Mouse (Mus musculus): ENCODE measurements around the gene Them7. TPM values are rescaled to one million over a fixed set of nuclear protein-coding genes. Genes with fewer than 3 reads are reported as not detected.
A peak's percentile ranks its signal among the peaks of the same experiment; 100 is the strongest.

Gene Them7
- total RNA-seq (2021) = 1 to 10 TPM; 1.3 to 1.6 TPM
- long read RNA-seq, experiment 1, partial matches to known transcripts = 0 of 1 reads
- long read RNA-seq, experiment 1, other reads (novel, unspliced or antisense) = 1 of 1 reads
- long read RNA-seq, experiment 2, partial matches to known transcripts = 0 of 4 reads
- long read RNA-seq, experiment 2, other reads (novel, unspliced or antisense) = 0 of 4 reads

DNA sequence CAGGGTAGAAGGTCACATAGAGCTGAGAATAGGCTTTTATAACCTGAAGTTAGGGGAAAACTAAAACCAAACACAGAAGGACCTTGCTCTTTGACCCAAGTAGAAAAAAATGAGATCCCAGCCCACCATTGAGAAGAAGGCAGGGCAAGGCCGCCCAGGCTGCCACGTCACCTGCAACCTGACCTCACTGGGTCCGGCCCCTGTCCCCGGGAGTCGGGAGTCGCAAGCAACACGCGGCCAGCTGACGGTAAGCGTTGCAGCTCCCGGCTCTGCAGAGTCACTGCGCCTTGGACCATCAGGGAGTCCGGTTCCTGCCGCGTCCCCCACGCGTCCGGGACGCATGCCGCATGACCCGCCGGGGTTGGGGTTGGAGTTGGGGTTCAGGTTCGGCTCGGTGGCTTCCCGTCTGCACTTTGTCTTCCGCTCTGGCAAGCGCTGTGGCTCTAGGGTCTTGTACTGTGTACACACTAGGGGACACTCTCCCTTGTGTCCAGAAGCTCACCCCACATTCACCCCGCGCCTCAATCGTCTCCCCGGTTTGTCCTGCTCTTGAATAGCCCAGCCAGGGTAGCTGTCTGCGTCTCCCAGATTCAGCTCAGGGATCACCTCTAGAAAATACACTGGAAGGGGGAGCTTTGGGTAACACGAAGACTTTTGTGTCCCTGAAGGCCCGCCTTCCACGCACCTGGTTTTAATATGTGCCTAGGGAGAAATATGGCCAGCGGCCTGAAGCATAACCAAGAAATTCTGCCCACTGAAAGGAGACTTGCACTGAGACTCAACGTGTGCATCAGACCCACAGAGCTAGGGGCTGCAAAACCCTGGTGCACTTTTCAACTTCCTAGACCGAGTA lies at the start of gene Them7:
TSS of gene Them7 (plus strand) at position 187 of the 853 bp plus-strand sequence.
- peak; percentile 18 to 26 for DNase-seq (ENCODE audit: low spot score in 2 of 2)

DNA sequence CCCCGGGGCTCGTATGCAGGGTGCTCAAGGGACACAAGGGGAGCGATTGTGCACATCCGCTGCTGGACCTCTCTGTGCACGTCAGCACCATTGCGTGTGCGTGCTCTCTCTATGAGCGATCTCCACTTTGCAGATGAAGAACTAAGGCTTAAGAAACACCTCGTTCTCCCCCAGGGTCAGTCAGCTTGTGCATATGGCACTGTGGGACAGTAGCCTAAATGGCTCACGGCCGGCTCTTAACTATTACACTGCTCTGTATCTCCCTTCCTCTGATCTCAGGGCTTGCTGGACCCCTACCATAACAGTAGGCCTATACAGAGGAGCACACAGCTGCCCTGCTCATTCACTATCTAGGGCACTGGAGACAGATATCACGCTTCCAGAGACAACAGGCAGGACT lies 45.2 kb upstream of the Them7 start:
- no peak for DNase-seq (ENCODE audit: low spot score in 2 of 2)

DNA sequence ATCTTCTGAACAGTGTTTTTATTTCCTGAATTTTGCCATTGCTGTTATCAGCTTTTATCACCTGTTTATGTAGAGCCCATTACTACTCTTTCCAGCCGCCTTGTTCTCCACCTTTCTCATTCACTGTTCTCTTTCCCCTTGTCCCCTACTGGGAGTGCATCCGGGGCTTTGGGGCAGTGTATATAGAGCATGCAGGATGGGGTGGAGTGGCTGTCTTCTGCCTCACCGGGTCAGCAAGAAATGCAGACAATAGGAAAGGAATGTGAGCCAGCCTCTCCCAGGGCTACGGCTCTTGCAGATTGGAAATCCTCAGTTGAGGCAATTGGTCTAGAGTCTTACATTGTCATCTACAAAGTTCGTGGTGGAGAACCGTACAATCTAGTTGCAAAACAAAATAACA lies 41.6 kb upstream of the Them7 start:
- no peak for DNase-seq (ENCODE audit: low spot score in 2 of 2)

DNA sequence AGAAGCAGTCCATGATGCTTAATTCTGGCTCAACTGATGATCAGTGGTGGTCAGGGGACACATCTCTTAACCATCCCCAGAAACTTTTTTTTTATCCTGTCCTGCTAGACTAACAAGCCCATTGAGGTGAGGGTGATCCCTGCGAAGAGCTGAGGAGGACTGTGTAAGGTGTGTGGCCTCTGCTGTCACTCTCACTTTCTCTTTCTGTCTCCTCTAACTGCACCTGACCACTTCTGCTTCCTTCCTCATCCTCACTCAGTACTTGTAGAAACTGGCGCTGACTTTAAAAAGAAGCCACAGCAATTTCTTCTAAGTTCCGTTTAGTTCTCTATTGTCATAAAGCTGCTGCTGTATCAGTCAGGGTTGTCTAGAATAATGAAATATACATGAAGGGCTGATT lies 39.0 kb upstream of the Them7 start:
- DNase-seq (ENCODE audit: low spot score in 2 of 2) = no peak

DNA sequence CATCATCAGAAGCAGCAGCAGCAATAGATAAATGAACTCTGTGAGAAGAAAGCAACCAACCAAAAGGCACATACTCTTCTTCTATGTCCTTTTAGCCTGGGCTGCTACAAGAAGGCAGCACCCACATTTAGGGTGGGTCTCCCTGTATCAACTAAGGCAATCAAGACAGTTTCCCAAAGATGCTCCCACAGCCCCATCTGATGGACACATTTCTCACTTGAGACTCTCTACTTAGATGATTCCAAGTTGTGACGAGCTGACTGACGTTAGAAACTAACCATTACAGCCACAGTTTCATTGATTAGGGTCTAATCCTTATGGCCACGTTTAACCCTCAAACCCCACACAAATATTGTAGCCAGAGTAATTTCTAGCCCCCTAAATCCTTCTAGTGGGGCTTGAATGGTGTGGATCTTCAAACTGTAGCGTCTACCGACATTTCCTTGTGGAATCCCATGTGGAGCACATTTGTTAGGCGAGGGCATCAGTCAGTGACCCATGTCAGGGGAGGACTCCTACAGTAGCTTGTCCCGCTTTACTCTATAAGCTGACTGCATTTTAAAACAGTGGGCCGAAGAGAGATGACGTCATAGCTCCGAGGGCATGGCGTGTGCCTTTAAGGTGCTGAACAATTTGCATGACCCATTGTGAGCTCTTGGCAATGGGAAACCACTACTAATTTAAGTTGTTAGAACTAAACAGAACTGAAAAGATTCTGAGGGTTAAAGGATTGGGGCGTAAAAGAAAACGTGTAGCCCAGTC lies 38.2 kb upstream of the Them7 start:
- DNase-seq (ENCODE audit: low spot score in 2 of 2) = no peak

DNA sequence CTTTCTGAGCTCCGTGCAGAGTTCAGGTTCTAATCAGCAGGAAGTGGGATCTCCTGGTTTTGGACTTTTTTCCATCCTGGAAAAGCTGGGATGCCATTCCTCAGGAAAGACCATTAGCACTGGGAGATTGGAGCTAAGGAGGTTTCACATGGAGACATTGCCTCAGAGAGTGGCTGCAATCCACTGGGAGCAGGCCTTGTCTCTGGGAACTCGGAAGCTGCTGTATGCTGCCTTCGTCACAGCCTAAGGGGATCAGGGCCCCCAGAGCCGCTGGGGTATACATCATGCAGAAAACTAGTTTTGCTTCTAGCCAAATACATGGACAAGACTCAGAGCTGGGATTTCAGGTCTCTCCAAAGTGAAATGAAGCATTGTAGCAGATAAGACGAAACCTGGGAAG lies 37.5 kb upstream of the Them7 start:
- no peak for DNase-seq (ENCODE audit: low spot score in 2 of 2)

DNA sequence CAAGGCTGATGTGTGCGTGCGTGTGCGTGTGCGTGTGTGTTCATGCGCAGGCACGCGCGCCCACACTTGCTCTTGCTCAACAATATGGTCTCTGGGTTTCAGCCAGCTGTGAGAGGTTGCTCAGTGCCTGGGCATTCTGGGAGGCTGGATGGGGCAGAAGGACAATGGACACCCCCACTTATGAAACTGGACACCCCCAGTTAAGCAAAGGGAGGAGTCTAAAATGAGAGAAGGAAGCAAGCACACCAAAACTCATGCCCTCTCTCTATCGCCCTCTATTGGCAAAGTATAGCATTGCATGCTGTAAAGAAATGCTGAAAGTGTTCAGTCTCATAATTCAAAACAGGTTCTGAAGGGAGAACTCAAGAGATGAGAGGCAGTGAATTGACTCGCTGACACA lies 35.9 kb upstream of the Them7 start:
- DNase-seq (ENCODE audit: low spot score in 2 of 2) = no peak

DNA sequence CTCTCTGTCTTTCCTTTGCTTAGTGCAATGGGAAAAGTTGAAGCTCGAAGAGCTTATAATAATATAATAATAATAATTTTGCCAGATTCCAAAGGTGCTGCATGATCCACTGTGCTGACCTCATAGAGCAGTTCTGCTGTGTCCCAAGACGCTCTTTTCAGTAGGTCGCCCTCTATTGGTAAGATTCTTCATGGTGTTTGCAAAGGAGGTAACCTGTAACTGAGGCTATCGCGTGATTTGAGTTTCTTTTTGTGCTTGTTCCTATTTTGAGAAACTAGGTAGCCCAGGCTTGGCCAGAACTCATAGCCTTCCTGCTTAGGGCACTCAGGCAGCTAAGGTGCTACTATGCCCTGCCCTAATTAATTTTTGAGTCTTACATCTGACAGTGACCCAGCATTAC lies 34.8 kb upstream of the Them7 start:
- no peak for DNase-seq (ENCODE audit: low spot score in 2 of 2)

DNA sequence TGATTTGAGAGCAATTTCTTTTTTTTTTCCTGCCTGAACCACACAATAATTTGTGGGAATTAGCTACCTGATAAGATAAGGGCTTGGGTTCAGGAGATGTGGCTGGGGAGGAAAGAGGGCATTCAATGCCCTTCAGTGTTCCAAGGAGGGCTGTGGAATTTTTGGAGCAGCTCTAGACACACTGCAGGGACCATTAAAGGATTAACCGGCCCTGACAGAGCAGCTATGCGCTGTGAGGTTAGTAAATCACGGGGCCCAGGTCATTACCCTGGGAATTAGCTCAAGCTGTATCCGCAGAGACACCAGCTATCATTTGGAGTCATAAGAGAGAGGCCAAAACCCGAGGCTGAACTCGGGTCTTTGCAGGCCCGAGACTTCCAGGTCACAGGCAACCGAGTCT lies 24.0 kb upstream of the Them7 start:
- no peak for DNase-seq (ENCODE audit: low spot score in 2 of 2)

DNA sequence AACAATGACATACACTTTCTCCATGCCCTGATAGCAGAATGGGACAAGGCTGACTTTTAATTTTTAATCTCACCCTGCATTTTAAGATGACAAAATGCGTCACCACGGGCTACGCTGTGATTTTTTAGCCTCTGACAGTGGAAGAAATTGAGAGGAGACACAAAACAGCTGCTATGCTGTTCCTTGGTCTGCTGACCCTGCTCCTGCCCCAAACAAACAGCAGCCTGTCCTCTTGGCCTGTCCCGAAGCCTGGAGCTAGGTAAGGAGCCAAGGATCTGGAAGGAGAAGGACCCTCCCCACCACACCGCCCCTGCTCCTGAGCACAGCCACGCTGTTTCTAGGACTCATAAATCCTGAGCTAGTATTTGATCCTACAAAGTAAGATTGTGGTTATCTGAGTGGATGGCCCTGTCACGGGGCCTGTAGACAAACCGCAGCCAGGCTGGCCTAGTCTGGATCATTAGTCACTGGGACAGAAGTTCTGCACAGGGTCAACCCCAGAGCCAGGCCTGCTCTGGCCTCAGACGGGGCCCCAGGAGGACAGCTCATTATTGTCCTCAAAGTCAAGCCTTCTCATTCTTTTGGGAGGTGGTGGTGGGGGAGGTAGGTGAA lies 17.5 kb upstream of the Them7 start:
- DNase-seq (ENCODE audit: low spot score in 2 of 2) = no peak

DNA sequence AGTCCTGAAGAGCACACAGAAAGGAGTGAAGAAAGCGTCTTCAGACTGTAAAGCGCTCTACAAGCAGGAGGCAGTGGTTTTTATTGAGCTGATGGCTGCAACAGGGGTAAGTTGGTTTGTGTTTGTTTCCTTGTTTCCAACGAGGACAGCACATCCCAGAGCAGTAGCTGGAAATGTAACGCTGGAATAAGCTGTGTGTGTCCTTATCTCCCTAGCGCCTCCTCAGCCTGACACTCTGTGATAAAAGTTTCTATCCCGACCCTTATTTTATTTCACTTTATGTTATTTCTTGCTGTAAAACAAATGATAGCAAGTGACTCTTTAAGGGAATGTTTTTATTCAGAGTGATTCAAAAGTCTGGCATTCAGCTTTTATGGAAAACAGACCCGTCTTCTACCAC lies 11.3 kb upstream of the Them7 start:
- no peak for DNase-seq (ENCODE audit: low spot score in 2 of 2)

DNA sequence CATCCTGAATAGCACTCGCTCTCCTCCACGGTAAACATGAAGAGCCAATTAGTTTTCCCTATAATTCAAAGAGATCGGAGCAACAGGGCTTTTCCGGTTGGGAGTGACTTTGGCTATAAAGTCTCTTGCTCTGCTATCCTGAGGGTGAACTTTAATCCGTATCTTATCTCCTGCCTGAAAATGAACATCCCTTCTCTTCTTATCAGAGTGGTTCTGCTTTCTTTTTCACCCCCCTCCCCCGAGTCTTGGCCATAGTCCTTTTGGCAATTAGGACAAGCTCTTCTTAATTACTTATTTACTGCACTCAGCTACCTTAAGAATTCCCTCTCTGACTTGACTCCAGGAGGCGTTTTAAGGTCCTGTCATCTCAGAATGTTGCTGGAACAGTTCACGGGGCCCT lies 8.2 kb upstream of the Them7 start:
- DNase-seq (ENCODE audit: low spot score in 2 of 2) = no peak

DNA sequence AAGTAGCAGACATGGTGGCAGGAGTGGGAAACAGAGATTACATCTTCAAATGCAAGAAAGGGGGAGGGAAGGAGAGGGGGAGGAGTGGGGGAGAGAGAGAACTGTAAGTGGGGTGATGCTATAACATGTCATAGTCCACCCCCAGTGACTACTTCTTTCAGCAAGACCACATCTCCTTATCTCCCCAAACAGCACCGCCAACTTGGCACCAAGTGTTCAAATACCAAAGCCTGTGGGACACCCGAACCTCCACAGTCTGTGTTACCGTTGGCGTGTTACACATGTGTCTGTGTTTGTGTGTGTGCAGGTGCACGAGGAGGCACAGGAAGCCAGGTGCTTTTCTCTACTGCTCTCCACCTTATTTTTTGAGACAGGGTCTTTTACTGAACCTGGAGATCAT lies 4.9 kb upstream of the Them7 start:
- DNase-seq (ENCODE audit: low spot score in 2 of 2) = no peak

DNA sequence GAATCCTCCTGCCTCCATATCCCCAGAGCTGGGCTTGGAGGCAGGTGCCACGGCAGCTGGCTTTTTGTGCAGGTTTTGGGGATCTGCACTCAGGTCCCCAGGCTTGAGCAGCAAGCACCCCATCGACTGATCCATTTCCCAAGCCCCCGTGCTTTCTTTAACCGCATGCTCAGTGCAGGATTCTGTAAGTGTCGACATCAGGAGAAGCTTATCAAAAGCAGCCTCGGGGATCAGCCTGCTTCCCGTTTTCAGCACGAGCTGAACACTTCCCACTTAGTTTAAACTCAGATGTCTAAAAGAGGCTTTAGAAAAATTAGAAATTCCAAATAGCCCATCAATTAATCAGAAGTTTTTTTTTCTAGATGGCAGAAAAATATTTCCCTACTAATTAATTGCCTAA lies 4.5 kb upstream of the Them7 start:
- no peak for DNase-seq (ENCODE audit: low spot score in 2 of 2)

DNA sequence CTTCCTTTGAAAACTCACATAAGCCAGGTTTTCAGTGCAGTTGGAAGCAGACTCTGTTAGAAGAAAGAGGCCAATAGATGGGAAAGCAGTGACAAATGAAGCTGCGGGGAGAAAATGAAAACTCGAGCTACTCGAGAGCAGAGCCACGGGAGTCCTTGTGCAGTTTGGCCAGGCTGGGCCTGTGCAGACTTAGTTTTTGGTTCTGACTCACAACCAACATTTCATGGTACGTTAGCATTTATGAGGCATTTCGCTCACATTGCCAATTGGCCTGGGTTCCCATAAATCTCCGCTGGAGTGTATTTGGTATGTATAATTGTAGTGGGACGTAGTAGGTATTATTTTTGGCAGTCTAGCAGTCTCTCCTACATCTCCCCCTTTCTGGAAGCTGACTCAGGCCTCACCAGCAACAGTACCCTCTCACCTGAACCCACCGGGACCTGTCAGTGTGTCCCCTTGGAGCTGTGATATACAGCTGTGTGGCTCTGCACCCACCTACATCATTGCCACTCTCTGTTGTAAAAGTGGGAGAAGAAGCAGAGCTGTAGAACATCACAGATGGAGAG lies 3.3 kb upstream of the Them7 start:
- DNase-seq (ENCODE audit: low spot score in 2 of 2) = no peak

DNA sequence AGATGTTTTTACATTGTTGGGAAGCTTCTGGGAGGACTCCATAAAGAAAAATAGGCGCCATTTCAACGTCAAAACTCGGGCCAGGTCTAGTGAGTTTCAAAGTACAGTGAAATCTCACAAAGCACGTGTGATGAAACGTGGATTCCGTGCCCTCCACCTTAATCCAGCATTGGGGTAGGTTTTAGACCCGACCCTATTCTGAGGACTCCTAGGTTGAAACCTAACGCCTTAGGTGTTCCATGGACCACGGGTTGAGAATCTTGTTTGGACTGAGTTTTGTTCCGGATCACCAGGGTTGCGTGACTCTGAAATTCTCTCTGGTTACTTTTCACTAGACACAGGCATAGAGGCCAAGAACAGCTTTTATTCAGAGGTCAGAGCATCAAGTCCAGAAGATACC lies 514 bp upstream of the Them7 start:
- DNase-seq (ENCODE audit: low spot score in 2 of 2) = no peak

DNA sequence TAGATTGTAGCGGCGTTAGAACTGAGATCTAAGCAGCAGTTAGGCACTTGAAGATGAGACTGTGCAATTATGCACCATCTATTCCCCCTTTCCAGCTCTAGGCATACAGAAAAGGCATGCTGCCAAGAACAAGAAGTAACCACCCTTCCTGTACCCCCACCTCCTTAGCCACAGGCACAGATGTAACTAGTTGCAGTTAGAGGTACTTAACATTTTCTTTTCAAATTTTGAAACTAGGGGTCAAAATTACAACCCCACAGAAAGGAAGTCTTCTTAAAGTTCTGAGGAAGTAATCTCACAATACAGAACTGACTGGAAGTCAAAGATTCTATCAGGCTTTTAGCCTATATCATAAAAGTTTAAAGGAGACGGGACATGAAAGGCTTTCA lies 861 bp downstream of the Them7 start:
- DNase-seq (ENCODE audit: low spot score in 2 of 2) = no peak

DNA sequence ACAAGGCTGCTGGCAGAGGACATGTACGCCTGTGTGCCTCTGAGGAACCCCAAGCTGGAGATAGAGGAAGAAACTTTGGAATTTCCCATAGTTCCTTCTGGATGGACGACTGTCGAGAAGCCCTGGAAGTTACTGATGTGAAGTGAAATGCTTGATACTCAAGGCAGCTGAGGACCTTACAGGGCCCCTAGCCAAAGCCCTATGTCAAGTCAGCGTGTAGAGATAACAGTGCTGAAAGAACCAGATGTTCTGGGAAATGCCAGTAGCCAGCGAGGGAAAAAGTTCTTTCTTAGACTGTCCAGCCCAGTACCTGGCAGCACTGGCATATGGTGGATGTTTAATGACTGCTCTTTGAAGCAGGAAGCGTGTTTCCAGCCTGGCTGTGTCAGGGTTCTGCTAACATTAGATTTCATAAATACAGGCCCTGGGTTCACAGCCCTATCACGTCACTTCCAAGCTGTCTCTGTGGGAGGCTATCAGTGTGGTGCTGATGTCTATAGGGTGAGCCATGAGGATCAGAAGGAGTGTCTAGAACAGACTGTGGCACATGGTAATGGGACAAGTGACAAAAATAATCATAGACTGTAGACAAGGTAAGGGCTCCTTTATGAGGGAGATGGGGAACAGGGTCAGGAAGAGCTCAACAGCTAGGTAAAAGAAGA lies 2.3 kb downstream of the Them7 start:
- no peak for DNase-seq (ENCODE audit: low spot score in 2 of 2)

DNA sequence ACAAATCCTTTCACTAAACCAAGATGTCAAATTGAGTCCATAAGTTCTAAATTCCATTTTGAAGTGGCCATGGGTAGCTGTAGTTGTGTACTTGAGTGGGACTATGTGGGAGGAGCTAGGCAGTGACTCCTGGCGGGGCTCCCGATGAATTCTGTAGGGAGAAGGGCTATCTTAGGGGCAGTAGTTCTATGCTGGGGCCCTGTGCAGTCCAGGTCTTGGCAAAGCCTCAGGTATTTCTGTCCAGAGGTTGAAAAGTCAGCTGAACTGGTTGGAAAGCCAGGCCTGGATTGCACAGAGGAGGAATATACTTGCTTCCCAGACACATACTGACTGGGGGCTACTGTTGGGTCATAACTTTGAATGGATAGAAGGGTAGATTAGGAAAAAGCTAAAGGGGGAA lies 4.3 kb downstream of the Them7 start:
- no peak for DNase-seq (ENCODE audit: low spot score in 2 of 2)

DNA sequence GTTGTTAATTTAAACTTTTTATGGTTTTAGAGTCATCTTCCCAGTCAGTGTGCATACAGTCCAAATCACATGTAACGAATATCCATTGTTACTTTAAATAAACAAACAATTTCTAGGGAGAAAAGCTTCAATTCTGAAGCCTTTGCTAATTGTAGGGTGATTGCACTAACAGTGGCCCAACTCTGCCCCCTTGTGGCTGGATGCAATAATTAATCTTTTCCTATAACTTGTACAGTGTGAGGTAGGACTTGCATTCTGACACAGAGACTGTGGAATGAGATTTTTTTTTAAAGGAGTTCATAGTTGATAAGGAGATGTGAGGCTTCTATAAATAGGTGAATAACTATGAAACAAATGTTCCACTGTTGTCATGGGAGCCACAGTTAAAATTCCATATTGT lies 6.2 kb downstream of the Them7 start:
- peak in 1 of 2 experiments; percentile 36 for DNase-seq (ENCODE audit: low spot score in 2 of 2)

DNA sequence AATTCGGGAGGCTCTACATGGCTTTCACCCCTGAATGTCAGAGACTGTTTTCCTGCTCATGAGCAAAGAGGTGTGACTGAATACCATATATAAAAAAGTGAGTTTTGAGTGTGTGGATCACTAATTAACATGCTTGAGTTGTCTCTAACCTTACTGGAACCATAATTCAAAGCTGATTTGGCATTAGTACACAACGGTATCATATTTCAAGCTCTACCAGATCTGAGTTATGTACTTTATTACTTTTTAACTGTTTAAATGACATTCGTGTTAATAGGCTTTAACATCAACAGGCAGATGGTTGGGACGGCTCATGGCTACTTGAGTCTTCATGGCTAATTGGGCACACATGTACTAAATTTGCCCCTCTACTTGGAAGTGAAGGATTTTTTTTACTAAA lies 8.3 kb downstream of the Them7 start:
- DNase-seq (ENCODE audit: low spot score in 2 of 2) = no peak

Measured in adrenal gland, postnatal 4 days (tissue).